Mouse (Mus musculus) c-Kit-positive CD71-negative TER-119-negative erythroid progenitor cells, embryonic 14.5 days (primary cell): Measurements from ENCODE around the gene Vcan.

Experiments used
- DNase-seq: peaks from one replicate; pipeline ENCODE4 v3.0.0-alpha.2; 2013; ENCODE audit warnings: low read depth

The Vcan gene

GRCm38 (mm10) chr13:89726492-89726891 is 15.8 kb downstream of the Vcan start:
- no peak for DNase-seq

GRCm38 (mm10) chr13:89720497-89720896 is 21.8 kb downstream of the Vcan start:
- no peak for DNase-seq

GRCm38 (mm10) chr13:89709497-89710201 is 32.7 kb downstream of the Vcan start:
- no peak for DNase-seq

GRCm38 (mm10) chr13:89708151-89708927 is 34.0 kb downstream of the Vcan start:
- no peak for DNase-seq

GRCm38 (mm10) chr13:89702395-89702794 is 39.9 kb downstream of the Vcan start:
- DNase-seq: no peak

GRCm38 (mm10) chr13:89699998-89700555 is 42.2 kb downstream of the Vcan start:
- no peak for DNase-seq

- no peak for DNase-seq
These were observed 49.7 kb downstream of the Vcan start for GRCm38 (mm10) chr13:89692597-89692996.

- DNase-seq: no peak
These were observed 58.8 kb downstream of the Vcan start for GRCm38 (mm10) chr13:89683490-89683889.

- no peak for DNase-seq
These were observed 60.1 kb downstream of the Vcan start for GRCm38 (mm10) chr13:89682254-89682653.

GRCm38 (mm10) chr13:89679756-89680155 is 62.6 kb downstream of the Vcan start:
- DNase-seq: no peak

- no peak for DNase-seq
These were observed 71.8 kb downstream of the Vcan start for GRCm38 (mm10) chr13:89670505-89670904.

- no peak for DNase-seq
These were observed 73.1 kb downstream of the Vcan start for GRCm38 (mm10) chr13:89668981-89669880.

- peak; percentile 28 for DNase-seq
These were observed 74.2 kb downstream of the Vcan start for GRCm38 (mm10) chr13:89668069-89668468.

GRCm38 (mm10) chr13:89661688-89662087 is 80.6 kb downstream of the Vcan start:
- DNase-seq: no peak

- no peak for DNase-seq
These were observed 85.3 kb downstream of the Vcan start for GRCm38 (mm10) chr13:89657046-89657445.

GRCm38 (mm10) chr13:89653279-89653678 is 89.0 kb downstream of the Vcan start:
- DNase-seq: no peak

GRCm38 (mm10) chr13:89652773-89653172 is 89.5 kb downstream of the Vcan start:
- DNase-seq: no peak

GRCm38 (mm10) chr13:89645589-89645988 is 96.7 kb downstream of the Vcan start:
- no peak for DNase-seq

GRCm38 (mm10) chr13:89637012-89637411 is 105.3 kb downstream of the Vcan start:
- DNase-seq: no peak

GRCm38 (mm10) chr13:89634137-89634683 is 108.1 kb downstream of the Vcan start:
- DNase-seq: peak; percentile 14

GRCm38 (mm10) chr13:89619064-89619463 is 123.2 kb downstream of the Vcan start:
- DNase-seq: no peak

GRCm38 (mm10) chr13:89607399-89607798 is 134.9 kb downstream of the Vcan start:
- DNase-seq: no peak
